Mouse (Mus musculus): ENCODE results near the gene Stat2.

- 0 out of 2 replicates have a peak, but pooled peaks have one; percentile 34 for TF ChIP-seq POLR2A (IDR thresholded peaks at IDR 0.05; ENCODE audit: insufficient read depth, low read depth, low read length)
- TF ChIP-seq EP300 (IDR thresholded peaks at IDR 0.05; ENCODE audit: insufficient read depth, low read depth, low read length) = no peak
Observed at GRCm38 (mm10) chr10:128262300-128262699, 8.1 kb upstream of the Stat2 start.
